Mouse (Mus musculus) frontal cortex, adult 2 months (tissue): ENCODE measurements around the gene Lrrc14b. TPM values are rescaled to one million over a fixed set of nuclear protein-coding genes. Genes with fewer than 3 reads are reported as not detected.

Experiments used
- DNase-seq, 2 experiments: peaks; one replicate each; pipeline ENCODE4 v3.0.0; 2022; ENCODE audit warnings: low spot score in 1 of 2; ENCODE audit errors: extremely low spot score in 1 of 2
- polyA plus RNA-seq: library from polyadenylated mRNA; depleted of rRNA; stranded (reverse); fragments of >200 nt; gene quantifications from 2 replicates; pipeline ENCODE4 v1.2.3, GENCODE M21; 2012; rRNA removed

Gene Lrrc14b
- 0.21 and 0.34 TPM in 2 replicates for polyA plus RNA-seq

GRCm38 (mm10) chr13:74363859-74364235, at the start of gene Lrrc14b:
Gene Lrrc14b (minus strand): TSS chr13:74364005.
- no peak for DNase-seq

- no peak for DNase-seq
Observed at GRCm38 (mm10) chr13:74399298-74399839, 35.6 kb upstream of the Lrrc14b start, which contains the start of gene Ftl1-ps1. Gene Ftl1-ps1 (plus strand): TSS chr13:74399694.

GRCm38 (mm10) chr13:74391156-74391555, 27.4 kb upstream of the Lrrc14b start:
- DNase-seq, result no peak

- DNase-seq, result peak; percentile 75 to 87
Observed at GRCm38 (mm10) chr13:74390371-74390990, 26.7 kb upstream of the Lrrc14b start, which contains the start of gene Zfp72. Gene Zfp72 (minus strand): TSS chr13:74390836.

GRCm38 (mm10) chr13:74389730-74390129, 25.9 kb upstream of the Lrrc14b start:
- no peak for DNase-seq

GRCm38 (mm10) chr13:74382289-74382688, 18.5 kb upstream of the Lrrc14b start:
- DNase-seq, result no peak

- no peak for DNase-seq
Observed at GRCm38 (mm10) chr13:74381533-74382276, 17.9 kb upstream of the Lrrc14b start.

- DNase-seq, result no peak
Observed at GRCm38 (mm10) chr13:74363176-74363858, 488 bp downstream of the Lrrc14b start.

- DNase-seq, result no peak
Observed at GRCm38 (mm10) chr13:74362218-74362617, 1.6 kb downstream of the Lrrc14b start.

GRCm38 (mm10) chr13:74356491-74356890, 7.3 kb downstream of the Lrrc14b start:
- DNase-seq, result peak; percentile 27 to 42

- peak in 1 of 2 experiments; percentile 23 for DNase-seq
Observed at GRCm38 (mm10) chr13:74350435-74350906, 13.3 kb downstream of the Lrrc14b start.

GRCm38 (mm10) chr13:74349566-74350434, 14.0 kb downstream of the Lrrc14b start, which contains the start of the genes Sdha and Ccdc127:
Gene Sdha (minus strand): TSS chr13:74350280.
Gene Ccdc127 (plus strand): TSS chr13:74350309.
- peak; percentile 89 to 97 for DNase-seq

GRCm38 (mm10) chr13:74341036-74341435, 22.8 kb downstream of the Lrrc14b start:
- peak in 1 of 2 experiments; percentile 54 for DNase-seq

- no peak for DNase-seq
Observed at GRCm38 (mm10) chr13:74329321-74329720, 34.5 kb downstream of the Lrrc14b start.

GRCm38 (mm10) chr13:74317170-74317849, 46.5 kb downstream of the Lrrc14b start, which contains the start of gene Pdcd6:
Gene Pdcd6 (minus strand): TSS chr13:74317580.
- peak; percentile 89 to 92 for DNase-seq

- peak in 1 of 2 experiments; percentile 21 for DNase-seq
Observed at GRCm38 (mm10) chr13:74316789-74317169, 47.0 kb downstream of the Lrrc14b start.

GRCm38 (mm10) chr13:74316386-74316785, 47.4 kb downstream of the Lrrc14b start:
- DNase-seq, result peak in 1 of 2 experiments; percentile 26

- DNase-seq, result no peak
Observed at GRCm38 (mm10) chr13:74314616-74315015, 49.2 kb downstream of the Lrrc14b start.
